Mouse (Mus musculus) inflammation-experienced regulatory T-cells, adult 6 months (primary cell): ENCODE data around the gene Sept11. TPM values are rescaled to one million over a fixed set of nuclear protein-coding genes. Genes with fewer than 3 reads are reported as not detected.

Source experiments
- ATAC-seq: one replicate; pipeline ENCODE4 v1.8.0; 2017
- polyA plus RNA-seq, 3 experiments: library from polyadenylated mRNA; unstranded; fragments of 100-300 nt; shearing (Covaris generic); gene quantifications; one replicate each; pipeline ENCODE4 v1.2.1; 2017

The Sept11 gene
- polyA plus RNA-seq, 3 experiments from 2014 or later: 28.0 to 72.7 (median 29.9) TPM

DNA sequence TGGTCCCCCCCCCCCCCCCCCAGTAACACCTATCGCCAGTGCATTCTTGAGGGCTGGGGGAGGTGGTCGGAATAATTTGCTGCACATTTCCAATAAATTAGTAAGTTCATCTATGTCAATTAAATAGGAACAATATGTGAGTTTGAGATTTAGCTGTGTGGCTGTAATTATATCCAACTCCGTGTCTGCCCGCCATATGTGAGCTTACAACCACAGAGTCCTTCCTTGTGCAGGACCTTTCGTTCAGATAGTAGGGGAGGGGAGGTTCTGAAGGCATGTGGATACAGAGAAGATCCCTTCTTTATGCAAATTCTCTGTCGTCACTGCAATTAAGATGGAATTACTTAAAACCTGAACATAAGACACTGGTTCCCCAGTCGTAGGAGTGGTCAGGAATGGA is 2.1 kb downstream of the Sept11 start:
- ATAC-seq: no peak

DNA sequence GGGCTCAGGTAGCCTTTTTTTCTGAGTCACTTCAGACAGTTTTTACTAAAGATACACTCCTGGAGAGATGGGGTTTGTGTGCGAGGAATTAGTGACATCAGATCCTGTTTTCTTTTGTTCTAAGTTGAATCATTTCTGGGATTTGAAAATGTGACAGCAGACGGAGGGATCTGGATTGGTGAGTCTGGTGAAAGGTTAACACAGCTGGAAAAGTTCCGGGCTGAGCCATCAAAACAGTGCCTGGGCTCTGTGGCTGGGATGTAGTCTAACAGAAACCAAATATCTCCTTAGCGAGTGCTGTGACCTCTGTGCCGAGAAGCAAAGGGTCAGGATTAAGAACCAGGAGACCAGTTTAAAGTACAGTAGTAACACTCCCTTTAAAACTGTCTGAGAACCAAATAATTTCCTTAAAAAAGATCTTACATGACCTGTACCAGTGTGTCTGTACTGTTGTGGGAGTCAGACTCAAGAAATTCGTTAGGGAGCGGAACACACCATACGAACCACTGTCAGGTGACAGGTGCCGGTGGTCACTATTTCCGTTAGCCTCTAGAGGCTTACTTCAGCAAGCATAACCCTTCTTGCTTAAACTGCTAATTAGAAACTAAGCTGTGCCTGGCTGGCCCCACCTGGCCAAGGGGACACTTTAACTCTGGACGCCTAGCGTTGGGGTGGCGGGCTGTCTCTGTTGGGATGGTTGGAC is 4.1 kb downstream of the Sept11 start:
- ATAC-seq: no peak

DNA sequence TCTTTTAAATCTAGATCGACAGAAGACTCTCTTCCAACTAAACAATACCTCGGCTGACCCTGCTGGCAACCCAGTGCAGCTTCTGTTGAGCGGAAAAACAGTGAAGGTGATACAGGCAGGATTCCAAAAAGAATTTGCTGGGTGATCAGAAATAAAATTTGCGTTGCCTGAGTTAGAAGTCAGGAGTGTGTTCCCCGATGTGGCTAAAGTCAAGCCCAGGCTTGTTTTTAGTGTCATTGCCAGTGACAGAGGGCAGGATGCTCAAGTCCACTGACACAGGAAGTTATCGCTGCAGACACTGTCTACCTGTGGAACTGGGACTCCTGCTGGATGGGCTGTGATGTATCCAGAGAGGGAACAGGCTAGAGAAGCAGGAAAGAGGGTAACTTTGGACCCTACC is 5.0 kb downstream of the Sept11 start:
- no peak for ATAC-seq

DNA sequence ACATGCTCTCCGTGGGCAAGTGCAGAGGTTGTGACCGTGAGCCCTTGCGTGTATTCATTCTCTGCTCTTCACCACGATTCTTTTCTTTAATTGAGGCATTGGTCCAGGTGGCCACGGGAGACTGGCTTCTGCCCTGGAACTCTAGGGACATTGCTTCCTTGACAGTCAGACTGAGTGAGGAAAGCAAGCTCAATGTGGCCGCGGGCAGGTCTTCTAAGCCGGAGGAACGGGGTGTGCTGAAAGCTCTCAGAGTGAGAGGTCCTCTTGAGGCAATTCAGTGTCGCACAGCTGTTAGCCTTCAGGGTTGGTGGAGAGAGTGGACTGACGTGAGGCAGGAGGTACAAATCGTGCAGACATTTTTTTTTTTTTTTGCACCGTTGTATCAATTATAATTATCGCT is 5.6 kb downstream of the Sept11 start:
- ATAC-seq: no peak

GRCm38 (mm10) chr5:93100906-93101305 is 7.7 kb downstream of the Sept11 start:
- no peak for ATAC-seq

DNA sequence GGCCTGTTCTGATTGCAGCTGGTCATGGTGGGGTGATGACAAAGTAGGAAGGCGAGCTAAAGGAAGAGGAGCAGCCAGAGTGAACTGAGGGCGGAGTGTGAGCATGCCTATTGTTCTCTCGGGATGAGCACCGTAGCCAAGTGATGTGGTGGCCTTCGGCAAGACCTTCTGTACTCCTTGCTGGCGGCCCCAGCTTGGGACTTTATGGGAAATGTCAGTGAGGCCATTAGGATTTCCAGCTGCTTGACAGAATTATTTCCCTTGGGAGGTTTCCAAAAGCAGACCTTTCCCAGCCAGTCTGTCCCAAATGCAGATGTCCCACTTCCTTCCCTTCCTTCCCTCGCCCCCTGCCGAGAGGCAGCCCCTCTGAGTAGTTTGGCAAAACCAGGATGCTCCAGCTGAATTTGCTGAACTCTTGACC is 8.1 kb downstream of the Sept11 start:
- no peak for ATAC-seq

- no peak for ATAC-seq
Measured at GRCm38 (mm10) chr5:93103603-93104002, 10.4 kb downstream of the Sept11 start.

- ATAC-seq: no peak
Measured at GRCm38 (mm10) chr5:93104987-93105823, 12.0 kb downstream of the Sept11 start.

DNA sequence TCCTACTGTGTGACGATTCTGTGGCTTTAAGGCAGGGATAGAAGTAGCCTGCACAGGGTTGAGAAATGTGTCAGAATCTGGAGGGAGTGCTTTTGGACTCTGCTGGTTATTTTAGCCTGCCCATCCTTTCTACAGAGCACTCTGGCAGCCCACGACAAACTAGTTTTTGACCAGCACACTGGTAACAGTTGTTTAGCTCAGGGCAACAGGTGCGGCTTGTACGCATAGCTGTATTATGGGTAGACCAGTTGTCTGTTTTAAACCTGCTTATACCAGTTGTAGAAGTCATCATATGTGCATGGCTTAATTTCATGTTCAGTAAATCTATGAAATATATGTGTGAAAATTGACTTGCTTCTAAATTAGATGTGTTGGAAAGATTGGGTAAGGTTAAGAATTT is 12.8 kb downstream of the Sept11 start:
- no peak for ATAC-seq

DNA sequence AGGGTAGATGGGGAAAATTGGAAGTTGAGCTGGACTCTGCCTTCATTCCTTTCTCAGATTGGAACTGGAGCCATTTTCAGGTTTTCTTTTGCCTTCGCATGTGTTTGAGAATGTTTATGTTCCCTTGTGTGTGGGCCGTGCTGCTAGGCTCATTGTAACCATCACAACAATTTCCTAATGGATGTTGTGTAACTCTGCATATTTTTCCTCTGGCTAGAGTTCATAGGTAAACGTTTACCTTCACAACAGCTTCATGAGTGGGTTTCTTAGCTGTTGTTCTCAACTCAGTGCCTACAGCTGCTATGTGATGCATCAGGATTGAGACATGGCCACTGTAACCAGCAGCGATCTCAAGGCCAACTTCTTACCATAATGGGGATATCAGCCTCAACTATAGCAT is 15.5 kb downstream of the Sept11 start:
- no peak for ATAC-seq

- peak; percentile 25 for ATAC-seq
Measured at GRCm38 (mm10) chr5:93109555-93109954, 16.3 kb downstream of the Sept11 start.

GRCm38 (mm10) chr5:93112290-93112689 is 19.1 kb downstream of the Sept11 start:
- ATAC-seq: no peak

DNA sequence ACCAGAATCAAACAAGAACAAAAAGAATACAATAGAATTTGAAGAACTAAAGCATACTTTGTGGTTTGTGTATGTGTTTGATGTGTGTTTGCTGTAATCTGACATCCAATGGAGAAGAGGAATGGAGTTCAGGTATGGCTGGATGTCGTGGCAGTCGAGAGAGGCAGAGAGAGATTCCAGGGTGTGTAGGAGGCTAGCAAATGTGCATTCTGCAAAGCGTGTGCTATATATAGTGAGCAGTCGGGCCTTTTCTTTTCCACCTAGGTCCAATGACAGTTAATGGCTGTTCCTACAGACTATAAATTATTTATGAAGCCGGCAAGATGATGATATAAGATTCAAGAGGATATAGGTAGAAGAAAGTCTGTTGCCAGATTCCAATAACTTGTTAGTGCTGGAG is 20.3 kb downstream of the Sept11 start:
- ATAC-seq: no peak

- ATAC-seq: no peak
Measured at GRCm38 (mm10) chr5:93114515-93114914, 21.3 kb downstream of the Sept11 start.

- ATAC-seq: no peak
Measured at GRCm38 (mm10) chr5:93115059-93115458, 21.8 kb downstream of the Sept11 start.

DNA sequence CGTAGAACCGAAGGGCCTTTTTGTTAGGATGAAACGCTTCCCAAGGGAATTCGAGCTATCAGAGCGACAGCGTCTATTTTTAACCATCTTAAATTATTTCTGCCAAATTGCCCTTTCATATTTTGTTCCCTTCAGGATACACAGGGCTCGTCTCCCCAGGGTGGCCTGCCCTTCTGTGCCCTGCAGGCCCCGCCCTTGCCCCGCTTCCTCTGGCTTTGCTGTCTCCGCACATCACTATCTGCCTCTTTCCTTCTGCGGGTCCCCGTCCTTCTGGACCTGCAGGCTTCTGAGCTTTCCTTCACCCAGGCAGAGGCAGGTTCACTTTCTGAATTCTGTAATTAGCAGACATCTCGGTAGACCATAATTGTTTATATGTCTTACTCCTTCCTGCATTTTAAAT is 22.6 kb downstream of the Sept11 start:
- ATAC-seq: no peak

- ATAC-seq: no peak
Measured at GRCm38 (mm10) chr5:93117648-93118047, 24.4 kb downstream of the Sept11 start.

GRCm38 (mm10) chr5:93121660-93122059 is 28.4 kb downstream of the Sept11 start:
- no peak for ATAC-seq

DNA sequence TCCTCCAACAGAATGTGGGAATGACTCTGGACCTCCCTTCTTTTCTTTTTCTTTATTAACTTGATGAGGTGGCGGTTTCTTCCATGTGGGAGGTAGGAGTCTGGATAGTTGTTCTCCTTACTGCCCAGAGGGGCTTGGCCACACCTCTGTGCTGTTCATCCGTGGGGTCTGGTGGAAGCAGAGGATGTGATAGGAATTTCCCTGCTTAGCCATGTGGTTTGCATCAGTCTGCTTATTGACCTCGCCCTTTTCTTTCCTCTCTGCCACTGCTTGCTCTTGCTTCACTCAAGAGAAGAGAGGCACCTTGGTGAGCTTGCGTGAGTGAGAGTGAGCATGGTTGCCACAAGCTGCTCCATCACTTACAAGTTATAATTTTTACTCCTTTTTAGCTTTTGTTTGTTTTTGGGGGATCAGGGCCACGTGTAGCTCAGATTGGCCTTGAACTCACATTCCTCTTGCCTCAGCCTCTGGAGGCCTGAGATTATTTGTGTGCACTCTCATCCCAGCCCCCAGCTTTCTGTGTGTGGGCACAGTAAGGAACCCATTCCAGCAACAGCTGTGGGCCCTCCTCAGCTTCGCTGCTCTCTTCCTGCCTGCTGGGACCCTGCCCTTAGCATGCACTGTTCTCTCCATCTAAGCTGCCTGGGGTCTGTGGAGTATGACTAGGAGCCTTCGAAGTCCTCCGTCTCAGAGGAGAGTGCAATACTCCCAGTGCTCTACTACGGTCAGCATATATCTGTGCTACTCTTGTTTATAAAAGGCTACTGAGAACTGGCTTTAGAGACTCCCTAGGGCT is 31.0 kb downstream of the Sept11 start:
- ATAC-seq: no peak

DNA sequence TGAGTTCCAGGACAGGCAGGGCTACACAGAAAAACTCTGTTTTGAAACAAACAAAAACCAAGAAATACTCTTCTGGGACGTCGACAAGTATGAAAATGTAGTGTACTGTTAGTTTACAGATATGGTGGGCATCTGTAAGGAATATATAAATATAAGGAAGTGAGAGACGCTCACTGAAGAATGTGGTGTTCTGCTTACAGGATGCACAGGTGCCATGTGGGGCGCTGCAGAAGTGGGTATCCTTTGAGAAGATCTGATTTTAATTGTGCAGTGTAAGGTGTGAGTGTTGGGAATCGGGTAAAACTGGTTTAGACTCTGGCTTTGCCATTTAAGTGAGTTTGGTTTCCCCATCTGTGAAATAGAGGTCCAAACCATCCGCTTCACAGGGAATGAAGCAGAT is 32.1 kb downstream of the Sept11 start:
- ATAC-seq: no peak

DNA sequence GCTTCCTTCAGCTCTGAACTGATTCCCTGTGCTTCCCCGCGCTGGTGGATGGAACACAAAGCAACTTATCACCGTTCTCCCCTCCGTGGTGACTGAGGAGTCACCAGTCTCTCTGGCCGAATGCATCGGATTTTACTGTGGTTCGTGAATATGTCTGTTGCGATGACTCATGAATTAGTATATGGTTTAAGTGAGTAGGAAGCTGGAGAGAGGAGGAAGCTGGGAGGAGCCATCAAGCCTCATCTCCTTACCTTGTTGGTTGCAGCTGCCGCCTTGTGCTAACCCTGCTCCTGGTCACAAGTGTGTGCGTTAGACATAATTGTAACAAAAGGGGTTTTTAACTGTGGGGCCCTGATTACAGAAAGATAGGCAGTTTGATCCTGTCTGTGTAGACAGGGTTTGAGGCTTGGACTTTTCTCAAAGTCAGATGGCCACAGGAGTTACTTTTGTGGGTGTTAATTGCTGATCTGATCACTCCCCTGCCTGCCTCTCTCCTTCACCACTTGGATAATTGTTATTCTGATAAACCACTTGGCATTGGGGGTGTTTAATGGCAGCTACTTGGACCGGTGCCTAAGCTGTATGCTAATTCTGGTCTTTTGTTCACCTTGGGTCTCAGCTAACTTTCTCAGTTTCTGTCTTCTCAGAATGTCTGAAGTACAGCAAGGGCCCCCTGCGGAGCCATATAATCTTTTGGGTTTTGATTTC is 33.1 kb downstream of the Sept11 start:
- no peak for ATAC-seq

DNA sequence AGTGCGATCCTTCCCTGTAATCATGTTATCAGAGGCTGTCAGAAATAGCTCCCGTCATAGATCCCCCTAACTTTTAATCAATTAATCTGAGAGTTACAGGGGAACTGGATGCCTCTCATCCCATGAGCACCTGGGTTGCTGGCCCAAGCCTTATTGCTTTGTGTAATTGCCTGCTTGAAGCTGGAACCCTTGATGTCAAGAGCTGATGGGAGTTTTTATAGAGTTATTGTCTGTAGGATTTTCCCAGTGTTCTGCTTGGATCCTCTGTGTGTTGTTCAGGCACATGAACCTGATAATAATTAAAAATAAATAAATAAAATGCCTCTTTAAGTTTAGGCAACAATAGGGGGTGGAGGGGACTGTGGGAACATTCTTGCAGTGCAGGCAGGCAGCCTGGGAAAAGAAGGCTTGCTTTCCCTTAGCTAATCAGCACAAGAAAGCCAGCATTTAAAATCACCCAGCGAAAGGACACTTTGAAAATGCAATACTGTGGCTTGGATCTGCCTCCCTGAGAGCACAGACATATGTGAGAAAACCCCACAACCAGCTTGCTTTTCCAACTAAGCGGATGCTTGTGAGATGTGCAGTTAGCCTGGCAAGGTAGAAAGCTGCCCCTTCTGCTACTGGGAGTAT is 33.8 kb downstream of the Sept11 start:
- no peak for ATAC-seq
